Mouse (Mus musculus): Measurements from ENCODE around the gene Gm43738. TPM values are rescaled to one million over a fixed set of nuclear protein-coding genes. Genes with fewer than 3 reads are reported as not detected.

Gm43738 gene
- total and polyA plus RNA-seq, 2 experiments from 2014 or later, result not detected

GRCm38 (mm10) chr3:89103291-89103595 is 2.3 kb upstream of the Gm43738 start:
- H3K9me3 ChIP-seq (replicated peaks; ENCODE audit: control insufficient read depth, low read length), result no peaks in the 10 kb centered on the region
- H3K27ac ChIP-seq (ENCODE audit: low read depth), result no peak overlapping the region
- no peaks in the 10 kb centered on the region for H3K27me3 ChIP-seq (ENCODE audit: control insufficient read depth, insufficient read depth, low read length)
- H3K4me1 ChIP-seq (ENCODE audit: control insufficient read depth, insufficient read depth), result peaks cover 9% of the 10 kb centered on the region
- WGBS, result 67% methylated on average over 4 of the region's 4 CpGs
- DNase-seq (ENCODE audit: low spot score), result no peak
- no peak overlapping the region for H3K9ac ChIP-seq (replicated peaks; ENCODE audit: low read depth, low read length)
- TF ChIP-seq EP300 (IDR thresholded peaks at IDR 0.05; ENCODE audit: low read depth) (no peak), CTCF (IDR thresholded peaks at IDR 0.05; ENCODE audit: low read depth) (no peak)
- no peak overlapping the region for H3K4me2 ChIP-seq (ENCODE audit: low read depth, low read length)
- no peak for ATAC-seq (ENCODE audit: insufficient read depth, low read depth)
- H3K36me3 ChIP-seq (replicated peaks; ENCODE audit: control insufficient read depth, insufficient read depth, low read length), result peaks cover 6% of the 10 kb centered on the region
- H3K4me3 ChIP-seq (ENCODE audit: low read depth, low read length), result no peak overlapping the region

GRCm38 (mm10) chr3:89102495-89103290 is 1.8 kb upstream of the Gm43738 start:
- H3K4me3 ChIP-seq (ENCODE audit: low read depth, low read length), result peak overlapping the region; percentile 74
- H3K27me3 ChIP-seq (ENCODE audit: control insufficient read depth, insufficient read depth, low read length), result no peaks in the 10 kb centered on the region
- 59% methylated on average over 12 of the region's 12 CpGs for WGBS
- H3K9me3 ChIP-seq (replicated peaks; ENCODE audit: control insufficient read depth, low read length), result no peaks in the 10 kb centered on the region
- peaks cover 9% of the 10 kb centered on the region for H3K4me1 ChIP-seq (ENCODE audit: control insufficient read depth, insufficient read depth)
- no peak overlapping the region for H3K27ac ChIP-seq (ENCODE audit: low read depth)
- peaks cover 11% of the 10 kb centered on the region for H3K36me3 ChIP-seq (replicated peaks; ENCODE audit: control insufficient read depth, insufficient read depth, low read length)
- H3K4me2 ChIP-seq (ENCODE audit: low read depth, low read length), result peak overlapping the region; percentile 83
- ATAC-seq (ENCODE audit: insufficient read depth, low read depth) (no peak), DNase-seq (ENCODE audit: low spot score) (no peak)
- no peak for TF ChIP-seq EP300 (IDR thresholded peaks at IDR 0.05; ENCODE audit: low read depth)
- TF ChIP-seq CTCF (IDR thresholded peaks at IDR 0.05; ENCODE audit: low read depth), result no peak
- no peak overlapping the region for H3K9ac ChIP-seq (replicated peaks; ENCODE audit: low read depth, low read length)

GRCm38 (mm10) chr3:89101812-89102494 is 1.1 kb upstream of the Gm43738 start, which contains the start of gene Fdps:
Gene Fdps, minus strand, starts transcription at chr3:89101959.
- Histone ChIP-seq H3K27me3 (ENCODE audit: control insufficient read depth, insufficient read depth, low read length) (no peaks in the 10 kb centered on the region), H3K4me2 (ENCODE audit: low read depth, low read length) (peak within 1 kb of the TSS; percentile 83), H3K4me3 (ENCODE audit: low read depth, low read length) (peak within 1 kb of the TSS; percentile 74), H3K9me3 (replicated peaks; ENCODE audit: control insufficient read depth, low read length) (no peaks in the 10 kb centered on the region), H3K27ac (ENCODE audit: low read depth) (no peak within 1 kb of the TSS), H3K4me1 (ENCODE audit: control insufficient read depth, insufficient read depth) (peaks cover 9% of the 10 kb centered on the region), H3K36me3 (replicated peaks; ENCODE audit: control insufficient read depth, insufficient read depth, low read length) (peaks cover 11% of the 10 kb centered on the region), H3K9ac (replicated peaks; ENCODE audit: low read depth, low read length) (peak within 1 kb of the TSS; percentile 43)
- WGBS, result 0% methylated on average over 26 of the region's 26 CpGs
- TF ChIP-seq CTCF (IDR thresholded peaks at IDR 0.05; ENCODE audit: low read depth), result no peak
- peak; percentile 99 for DNase-seq (ENCODE audit: low spot score)
- peak; percentile 100 for ATAC-seq (ENCODE audit: insufficient read depth, low read depth)

GRCm38 (mm10) chr3:89101459-89101811 is 536 bp upstream of the Gm43738 start:
- Histone ChIP-seq H3K4me2 (ENCODE audit: low read depth, low read length) (peak overlapping the region; percentile 83), H3K9ac (replicated peaks; ENCODE audit: low read depth, low read length) (peak overlapping the region; percentile 43), H3K4me1 (ENCODE audit: control insufficient read depth, insufficient read depth) (peaks cover 9% of the 10 kb centered on the region), H3K36me3 (replicated peaks; ENCODE audit: control insufficient read depth, insufficient read depth, low read length) (peaks cover 11% of the 10 kb centered on the region), H3K27ac (ENCODE audit: low read depth) (no peak overlapping the region), H3K9me3 (replicated peaks; ENCODE audit: control insufficient read depth, low read length) (no peaks in the 10 kb centered on the region), H3K4me3 (ENCODE audit: low read depth, low read length) (peak overlapping the region; percentile 74), H3K27me3 (ENCODE audit: control insufficient read depth, insufficient read depth, low read length) (no peaks in the 10 kb centered on the region)
- ATAC-seq (ENCODE audit: insufficient read depth, low read depth) (peak; percentile 12; the same call in 1 of the 2 replicates), DNase-seq (ENCODE audit: low spot score) (no peak)
- 0% methylated on average over 19 of the region's 19 CpGs for WGBS
- TF ChIP-seq EP300 (IDR thresholded peaks at IDR 0.05; ENCODE audit: low read depth) (no peak), CTCF (IDR thresholded peaks at IDR 0.05; ENCODE audit: low read depth) (no peak)

- 87% methylated on average over 10 of the region's 10 CpGs for WGBS
- Histone ChIP-seq H3K27me3 (ENCODE audit: control insufficient read depth, insufficient read depth, low read length) (peaks cover 27% of the 10 kb centered on the region), H3K36me3 (replicated peaks; ENCODE audit: control insufficient read depth, insufficient read depth, low read length) (peaks cover 22% of the 10 kb centered on the region), H3K9me3 (replicated peaks; ENCODE audit: control insufficient read depth, low read length) (no peaks in the 10 kb centered on the region), H3K4me1 (ENCODE audit: control insufficient read depth, insufficient read depth) (0 out of 2 replicates have a peak, but pooled peaks cover 4% of the 10 kb centered on the region), H3K27ac (ENCODE audit: low read depth) (no peak overlapping the region), H3K9ac (replicated peaks; ENCODE audit: low read depth, low read length) (no peak overlapping the region), H3K4me2 (ENCODE audit: low read depth, low read length) (no peak overlapping the region), H3K4me3 (ENCODE audit: low read depth, low read length) (no peak overlapping the region)
- DNase-seq (ENCODE audit: low spot score), result no peak
- no peak for ATAC-seq (ENCODE audit: insufficient read depth, low read depth)
- no peak for TF ChIP-seq CTCF (IDR thresholded peaks at IDR 0.05; ENCODE audit: low read depth)
- TF ChIP-seq EP300 (IDR thresholded peaks at IDR 0.05; ENCODE audit: low read depth), result no peak
Measured at GRCm38 (mm10) chr3:89094021-89094420, 6.9 kb downstream of the Gm43738 start.

Data from heart, postnatal 0 days (tissue).